In genomic region chr2:153648773-153649297, GRCm38 (mm10) we compare ENCODE assay signal across 8 mouse cellular contexts. TPM values are rescaled to one million over a fixed set of nuclear protein-coding genes. Genes with fewer than 3 reads are reported as not detected.
A peak's percentile ranks its signal among the peaks of the same experiment; 100 is the strongest.
DNase-seq lines count a peak whose midpoint lies in the region; ATAC-seq and TF ChIP-seq lines count a peak whose summit lies in the region.

No protein-coding gene starts in this region.

- H3K27ac ChIP-seq in kidney, embryonic 14.5 days (ENCODE audit: low read depth, low read length), result no peak overlapping the region
- no peak overlapping the region for H3K27ac ChIP-seq in bone marrow macrophage, adult 2 months (ENCODE audit: insufficient read depth, low read depth, low read length)
- H3K27ac ChIP-seq in hindbrain, embryonic 11.5 days (ENCODE audit: low read depth, low read length), result no peak overlapping the region; the same call in 1 of the 2 replicates
- H3K27ac ChIP-seq in midbrain, embryonic 12.5 days (replicated peaks), result 0 out of 2 replicates have a peak overlapping the region, but pooled peaks have one; percentile 67

- H3K36me3 ChIP-seq in kidney, embryonic 14.5 days (ENCODE audit: control insufficient read depth, insufficient read depth, low read length), result no peaks in the 10 kb centered on the region
- no peaks in the 10 kb centered on the region for H3K36me3 ChIP-seq in hindbrain, embryonic 11.5 days (ENCODE audit: control insufficient read depth, insufficient read depth, low read length)
- H3K36me3 ChIP-seq in midbrain, embryonic 12.5 days, result no peaks in the 10 kb centered on the region

- peak overlapping the region; percentile 94 for H3K4me2 ChIP-seq in kidney, embryonic 14.5 days (replicated peaks; ENCODE audit: low read depth, low read length)
- H3K4me2 ChIP-seq in hindbrain, embryonic 11.5 days (replicated peaks; ENCODE audit: low read depth, low read length), result peak overlapping the region; percentile 91
- H3K4me2 ChIP-seq in midbrain, embryonic 12.5 days (replicated peaks), result peak overlapping the region; percentile 92

- 26% methylated on average over 14 of the region's 14 CpGs for WGBS in kidney, embryonic 14.5 days
- WGBS in hindbrain, embryonic 11.5 days, result 17% methylated on average over 13 of the region's 14 CpGs
- WGBS in midbrain, embryonic 12.5 days, result 15% methylated on average over 14 of the region's 14 CpGs

- no peak for DNase-seq in kidney, postnatal 25 days
- DNase-seq in hindbrain, embryonic 11.5 days (ENCODE audit: low spot score), result no peak
- no peak for DNase-seq in ovary, adult 18-20 months (ENCODE audit: low spot score)
- no peak for DNase-seq in MN1 (ENCODE audit: low spot score)

- no peak for ATAC-seq in kidney, embryonic 14.5 days (ENCODE audit: low FRiP score, low TSS enrichment)
- no peak; the same call in 1 of the 2 replicates for ATAC-seq in hindbrain, embryonic 11.5 days (ENCODE audit: low FRiP score)
- peak; percentile 50; the same call in 1 of the 2 replicates for ATAC-seq in midbrain, embryonic 12.5 days (ENCODE audit: low FRiP score, low read depth)
- no peak; the same call in 1 of the 2 replicates for ATAC-seq in frontal cortex, adult (ENCODE audit: low TSS enrichment)

- H3K9me3 ChIP-seq in kidney, embryonic 14.5 days (ENCODE audit: control insufficient read depth, low read length), result no peaks in the 10 kb centered on the region
- H3K9me3 ChIP-seq in hindbrain, embryonic 11.5 days (ENCODE audit: control insufficient read depth, low read length), result no peaks in the 10 kb centered on the region
- H3K9me3 ChIP-seq in midbrain, embryonic 12.5 days, result no peaks in the 10 kb centered on the region

- H3K4me1 ChIP-seq in kidney, embryonic 14.5 days (ENCODE audit: control insufficient read depth, insufficient read depth, low read length), result peaks cover 20% of the 10 kb centered on the region
- no peaks in the 10 kb centered on the region for H3K4me1 ChIP-seq in bone marrow macrophage, adult 2 months (ENCODE audit: control insufficient read depth, insufficient read depth, low read length)
- H3K4me1 ChIP-seq in hindbrain, embryonic 11.5 days (replicated peaks; ENCODE audit: control insufficient read depth, insufficient read depth, low read length), result no peaks in the 10 kb centered on the region
- H3K4me1 ChIP-seq in midbrain, embryonic 12.5 days, result peaks cover 22% of the 10 kb centered on the region

- H3K4me3 ChIP-seq in kidney, embryonic 14.5 days (ENCODE audit: low read length), result peak overlapping the region; percentile 90
- peak overlapping the region; percentile 97 for H3K4me3 ChIP-seq in bone marrow macrophage, adult 2 months (ENCODE audit: insufficient read depth, low read length)
- peak overlapping the region; percentile 81 for H3K4me3 ChIP-seq in hindbrain, embryonic 11.5 days (ENCODE audit: low read depth, low read length)
- peak overlapping the region; percentile 89 for H3K4me3 ChIP-seq in midbrain, embryonic 12.5 days

- no peak for TF ChIP-seq POLR2A in bone marrow macrophage, adult 2 months (IDR thresholded peaks at IDR 0.05; ENCODE audit: borderline replicate concordance, low read depth, low read length)

- no peaks in the 10 kb centered on the region; the same call in 1 of the 2 replicates for H3K27me3 ChIP-seq in kidney, embryonic 14.5 days (ENCODE audit: control insufficient read depth, insufficient read depth, low read length)
- H3K27me3 ChIP-seq in hindbrain, embryonic 11.5 days (ENCODE audit: control insufficient read depth, insufficient read depth, low read length), result peaks cover 4% of the 10 kb centered on the region; the same call in 1 of the 2 replicates
- H3K27me3 ChIP-seq in midbrain, embryonic 12.5 days, result peaks cover 16% of the 10 kb centered on the region

- TF ChIP-seq CTCF in bone marrow macrophage, adult 2 months (IDR thresholded peaks at IDR 0.05; ENCODE audit: low read depth, low read length), result no peak

- peak overlapping the region; percentile 84 for H3K9ac ChIP-seq in kidney, embryonic 14.5 days (ENCODE audit: low read depth, low read length)
- peak overlapping the region; percentile 79 for H3K9ac ChIP-seq in hindbrain, embryonic 11.5 days (ENCODE audit: low read depth, low read length)
- peak overlapping the region; percentile 89 for H3K9ac ChIP-seq in midbrain, embryonic 12.5 days (replicated peaks)

RNA-seq across cellular contexts. Expression of gene Dnmt3b, which starts 0.4 kb away (rescaled TPM):
- 13.3 and 20.2 TPM in 2 replicates for polyA plus RNA-seq in kidney, embryonic 14.5 days (2014; fragmentation: Nextera tagmentation; extraction: Ambion mirVana)
- polyA plus RNA-seq in bone marrow macrophage, adult 2 months (2012; ENCODE audit: insufficient read depth, insufficient read length, missing spikeins), result 1.4 and 2.7 TPM in 2 replicates
- polyA plus RNA-seq in hindbrain, embryonic 11.5 days (2014; fragmentation: Nextera tagmentation; extraction: Ambion mirVana), result 9.9 and 10.3 TPM in 2 replicates
- polyA plus RNA-seq in midbrain, embryonic 12.5 days (2016; fragmentation: Nextera tagmentation; extraction: Ambion mirVana), result 10.3 and 12.5 TPM in 2 replicates

RNA-seq across cellular contexts. Expression of gene Commd7, which starts 16.3 kb away (rescaled TPM):
- 64.9 and 78.0 TPM in 2 replicates for polyA plus RNA-seq in kidney, embryonic 14.5 days (2014; fragmentation: Nextera tagmentation; extraction: Ambion mirVana)
- 51.6 and 52.0 TPM in 2 replicates for polyA plus RNA-seq in bone marrow macrophage, adult 2 months (2012; ENCODE audit: insufficient read depth, insufficient read length, missing spikeins)
- 60.0 and 65.6 TPM in 2 replicates for polyA plus RNA-seq in hindbrain, embryonic 11.5 days (2014; fragmentation: Nextera tagmentation; extraction: Ambion mirVana)
- 63.1 and 66.1 TPM in 2 replicates for polyA plus RNA-seq in midbrain, embryonic 12.5 days (2016; fragmentation: Nextera tagmentation; extraction: Ambion mirVana)

RNA-seq across cellular contexts. Expression of gene Dnmt3c, which starts 47.6 kb away (rescaled TPM):
- polyA plus RNA-seq in kidney, embryonic 14.5 days (2014; fragmentation: Nextera tagmentation; extraction: Ambion mirVana), result not detected in 2 replicates
- polyA plus RNA-seq in bone marrow macrophage, adult 2 months (2012; ENCODE audit: insufficient read depth, insufficient read length, missing spikeins), result not detected in 2 replicates
- 0.10 TPM in 1 of 2 replicates, not detected in the other for polyA plus RNA-seq in hindbrain, embryonic 11.5 days (2014; fragmentation: Nextera tagmentation; extraction: Ambion mirVana)
- not detected in 2 replicates for polyA plus RNA-seq in midbrain, embryonic 12.5 days (2016; fragmentation: Nextera tagmentation; extraction: Ambion mirVana)
